Mouse (Mus musculus): ENCODE data around the gene Mab21l1. TPM values are rescaled to one million over a fixed set of nuclear protein-coding genes. Genes with fewer than 3 reads are reported as not detected.

Mab21l1 gene
- 0.66 TPM for polyA plus RNA-seq (2014; fragmentation: Illumina TruSeq; extraction: RNeasy Lipid Tissue Mini Kit (QIAGEN cat#74804); ENCODE audit: low read depth, low replicate concordance)

DNA sequence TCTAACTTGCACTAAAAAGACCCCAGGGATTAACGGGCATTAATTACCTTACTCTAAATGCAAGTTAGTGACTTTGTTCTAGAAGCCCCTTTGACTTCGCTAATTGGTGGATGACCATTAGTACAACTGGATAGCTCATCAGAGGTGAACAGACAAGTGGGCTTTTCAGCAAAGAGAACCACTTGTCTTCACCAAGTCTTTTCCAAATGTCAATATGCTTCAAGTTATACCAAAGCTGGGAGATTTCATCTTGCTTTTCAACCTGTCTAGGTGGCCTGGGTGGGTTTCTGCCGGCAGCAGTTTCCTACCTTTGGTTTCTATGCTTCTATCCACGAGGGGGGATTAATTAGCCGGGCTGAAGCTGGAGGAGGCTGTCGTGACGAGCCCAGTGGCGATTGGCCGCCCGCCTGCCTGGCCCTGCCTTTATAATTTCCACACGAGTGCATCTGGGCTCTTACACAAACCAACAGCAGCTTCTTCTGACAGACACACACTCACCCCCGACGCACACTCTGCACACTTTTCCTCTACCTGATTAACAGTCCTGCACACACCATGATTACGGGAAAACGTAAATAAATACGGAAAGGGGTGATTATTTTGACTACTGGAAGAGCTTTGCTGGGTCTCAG, at the start of gene Mab21l1:
Mab21l1 (plus strand) TSS at position 455 of the 632 bp plus-strand sequence.

